Mouse (Mus musculus): ENCODE data around the gene Hoxd13.

GRCm38 (mm10) chr2:74657251-74658023 lies 10.7 kb upstream of the Hoxd13 start:
- TF ChIP-seq CTCF (IDR thresholded peaks at IDR 0.05; ENCODE audit: borderline replicate concordance, control insufficient read depth, extremely low read depth, insufficient read depth, low read length, poor library complexity) = no peak
- no peak for TF ChIP-seq POLR2A (IDR thresholded peaks at IDR 0.05; ENCODE audit: control insufficient read depth, extremely low read depth, insufficient read depth, low read length, poor library complexity)
